Mouse (Mus musculus) kidney, embryonic 14.5 days (tissue): ENCODE results near the gene Endog. TPM values are rescaled to one million over a fixed set of nuclear protein-coding genes. Genes with fewer than 3 reads are reported as not detected.
"Not testable (repeated sequence)": the region's sequence is repeated elsewhere in the genome, so short reads cannot be mapped to it uniquely, and the experiment has no call there.

ENCODE experiments used
- ATAC-seq: fragments of 200-750 bp; cut with Nextera tagmentation; 2 replicates; pipeline ENCODE4 v1.8.0; 2017; ENCODE audit warnings: moderate number of reproducible peaks, mild to moderate bottlenecking, moderate TSS enrichment, moderate library complexity; ENCODE audit not compliant: low FRiP score, low TSS enrichment
- H3K27ac ChIP-seq: fragments of 300-500 bp; sonication (generic); 2 replicates; pipeline ENCODE4 v1.5.1; 2014; ENCODE audit warnings: low read depth, mild to moderate bottlenecking, low read length, moderate library complexity, mixed read lengths
- H3K27me3 ChIP-seq: fragments of 300-500 bp; sonication (generic); 2 replicates; pipeline ENCODE4 v1.6.1; 2014; ENCODE audit warnings: mild to moderate bottlenecking, low read length; ENCODE audit not compliant: control insufficient read depth, insufficient read depth
- H3K36me3 ChIP-seq: fragments of 300-500 bp; sonication (generic); 2 replicates; pipeline ENCODE4 v1.6.1; 2014; ENCODE audit warnings: low read length, mixed read lengths; ENCODE audit not compliant: control insufficient read depth, insufficient read depth
- H3K4me1 ChIP-seq: fragments of 300-500 bp; sonication (generic); 2 replicates; pipeline ENCODE4 v1.6.1; 2014; ENCODE audit warnings: low read length, mixed read lengths; ENCODE audit not compliant: control insufficient read depth, insufficient read depth
- H3K4me2 ChIP-seq: fragments of 300-500 bp; sonication (generic); replicated peaks from 2 replicates; pipeline ENCODE4 v1.6.1; 2014; ENCODE audit warnings: low read depth, mild to moderate bottlenecking, low read length
- H3K4me3 ChIP-seq: fragments of 300-500 bp; sonication (generic); 2 replicates; pipeline ENCODE4 v1.5.1; 2014; ENCODE audit warnings: mild to moderate bottlenecking, low read length
- H3K9ac ChIP-seq: fragments of 300-500 bp; sonication (generic); 2 replicates; pipeline ENCODE4 v1.6.1; 2014; ENCODE audit warnings: low read depth, mild to moderate bottlenecking, low read length, moderate library complexity
- H3K9me3 ChIP-seq: fragments of 300-500 bp; sonication (generic); 2 replicates; pipeline ENCODE4 v1.6.1; 2016; ENCODE audit warnings: low read length; ENCODE audit not compliant: control insufficient read depth
- WGBS: fragments of 180-500 bp; shearing (Covaris S2); extraction: QIAGEN DNeasy Blood & Tissue Kit; methylation state at CpG from one replicate; pipeline ENCODE4 v1.1.7; 2014; 5-methylcytosine and 5-hydroxymethylcytosine counted together
- polyA plus RNA-seq: library from polyadenylated mRNA; unstranded; fragments of >200 nt; fragmentation: Nextera tagmentation; extraction: Ambion mirVana; gene quantifications from 2 replicates; pipeline ENCODE4 v1.2.1, GENCODE M21; 2014

Gene Endog
- polyA plus RNA-seq, result 20.3 and 22.1 TPM in 2 replicates

- no peaks in the 10 kb centered on the region for H3K27me3 ChIP-seq
- 1% methylated on average over 71 of the region's 75 CpGs for WGBS
- H3K36me3 ChIP-seq, result peaks cover 39% of the 10 kb centered on the region
- H3K4me2 ChIP-seq, result peak within 1 kb of the TSS; percentile 84
- ATAC-seq, result peak; percentile 91
- H3K9me3 ChIP-seq, result peaks cover 9% of the 10 kb centered on the region
- H3K4me3 ChIP-seq, result peak within 1 kb of the TSS; percentile 65
- H3K27ac ChIP-seq, result peak within 1 kb of the TSS; percentile 73
- H3K4me1 ChIP-seq, result no peaks in the 10 kb centered on the region
- peak within 1 kb of the TSS; percentile 79 for H3K9ac ChIP-seq
These were observed at the start of gene Endog for GRCm38 (mm10) chr2:30171371-30171996. TSS of gene Endog (plus strand) at chr2:30171493.

GRCm38 (mm10) chr2:30122766-30123165 is 48.5 kb upstream of the Endog start:
- peaks cover 7% of the 10 kb centered on the region; the same call in 1 of the 2 replicates for H3K4me1 ChIP-seq
- H3K27me3 ChIP-seq, result no peaks in the 10 kb centered on the region

GRCm38 (mm10) chr2:30123729-30124471 is 47.4 kb upstream of the Endog start:
- peak; percentile 81 for ATAC-seq
- Histone ChIP-seq H3K27me3 (no peaks in the 10 kb centered on the region), H3K4me2 (peak overlapping the region; percentile 83), H3K27ac (peak overlapping the region; percentile 83), H3K9ac (peak overlapping the region; percentile 86), H3K9me3 (no peaks in the 10 kb centered on the region), H3K4me1 (peaks cover 7% of the 10 kb centered on the region; the same call in 1 of the 2 replicates), H3K36me3 (0 out of 2 replicates have a peak, but pooled peaks cover 7% of the 10 kb centered on the region), H3K4me3 (peak overlapping the region; percentile 91)
- WGBS, result 1% methylated on average over 43 of the region's 44 CpGs

More at GRCm38 (mm10) chr2:30122766-30123165, 48.5 kb upstream of the Endog start:
- WGBS, result 88% methylated on average over 5 of the region's 5 CpGs
- H3K27ac ChIP-seq, result no peak overlapping the region
- no peaks in the 10 kb centered on the region for H3K9me3 ChIP-seq
- H3K9ac ChIP-seq, result 0 out of 2 replicates have a peak overlapping the region, but pooled peaks have one; percentile 86
- H3K4me3 ChIP-seq, result no peak overlapping the region
- ATAC-seq, result no peak
- 0 out of 2 replicates have a peak, but pooled peaks cover 7% of the 10 kb centered on the region for H3K36me3 ChIP-seq
- no peak overlapping the region for H3K4me2 ChIP-seq

GRCm38 (mm10) chr2:30124472-30125274 is 46.6 kb upstream of the Endog start, which contains the start of gene Zer1:
TSS of gene Zer1 (minus strand) at chr2:30124585.
- peak; percentile 97 for ATAC-seq
- H3K4me1 ChIP-seq, result peaks cover 7% of the 10 kb centered on the region; the same call in 1 of the 2 replicates
- H3K27me3 ChIP-seq, result no peaks in the 10 kb centered on the region
- 10% methylated on average over 31 of the region's 31 CpGs for WGBS
- 0 out of 2 replicates have a peak, but pooled peaks cover 7% of the 10 kb centered on the region for H3K36me3 ChIP-seq
- H3K9ac ChIP-seq, result peak within 1 kb of the TSS; percentile 86
- peak within 1 kb of the TSS; percentile 91 for H3K4me3 ChIP-seq
- H3K4me2 ChIP-seq, result peak within 1 kb of the TSS; percentile 83
- H3K9me3 ChIP-seq, result no peaks in the 10 kb centered on the region
- peak within 1 kb of the TSS; percentile 83 for H3K27ac ChIP-seq

GRCm38 (mm10) chr2:30128789-30129188 is 42.5 kb upstream of the Endog start:
- Histone ChIP-seq H3K27ac (no peak overlapping the region), H3K9me3 (no peaks in the 10 kb centered on the region), H3K4me2 (no peak overlapping the region), H3K9ac (no peak overlapping the region), H3K4me1 (peaks cover 9% of the 10 kb centered on the region; the same call in 1 of the 2 replicates), H3K27me3 (no peaks in the 10 kb centered on the region), H3K36me3 (no peaks in the 10 kb centered on the region), H3K4me3 (no peak overlapping the region)
- 41% methylated on average over 2 of the region's 2 CpGs for WGBS
- ATAC-seq, result no peak

- Histone ChIP-seq H3K4me1 (peaks cover 15% of the 10 kb centered on the region; the same call in 1 of the 2 replicates), H3K9me3 (no peaks in the 10 kb centered on the region), H3K36me3 (no peaks in the 10 kb centered on the region), H3K4me2 (no peak overlapping the region), H3K4me3 (no peak overlapping the region), H3K27me3 (no peaks in the 10 kb centered on the region), H3K9ac (no peak overlapping the region), H3K27ac (no peak overlapping the region)
- WGBS, result 86% methylated on average over 4 of the region's 4 CpGs
- ATAC-seq, result no peak
These were observed 41.1 kb upstream of the Endog start for GRCm38 (mm10) chr2:30130156-30130555.

GRCm38 (mm10) chr2:30131240-30131639 is 40.1 kb upstream of the Endog start:
- H3K4me1 ChIP-seq, result peaks cover 15% of the 10 kb centered on the region; the same call in 1 of the 2 replicates
- H3K27ac ChIP-seq, ATAC-seq, H3K4me3 ChIP-seq, H3K4me2 ChIP-seq, H3K9ac ChIP-seq, H3K9me3 ChIP-seq, H3K27me3 ChIP-seq, H3K36me3 ChIP-seq: not testable (repeated sequence)
- WGBS, result 66% methylated on average over 5 of the region's 5 CpGs

- WGBS, result 21% methylated on average over 16 of the region's 16 CpGs
- H3K36me3 ChIP-seq, result peaks cover 16% of the 10 kb centered on the region
- ATAC-seq, result peak; percentile 18
- H3K4me3 ChIP-seq, result peak overlapping the region; percentile 87
- H3K9ac ChIP-seq, result peak overlapping the region; percentile 76
- peaks cover 15% of the 10 kb centered on the region; the same call in 1 of the 2 replicates for H3K4me1 ChIP-seq
- peak overlapping the region; percentile 90 for H3K4me2 ChIP-seq
- no peaks in the 10 kb centered on the region for H3K9me3 ChIP-seq
- no peaks in the 10 kb centered on the region for H3K27me3 ChIP-seq
- peak overlapping the region; percentile 82; the same call in 1 of the 2 replicates for H3K27ac ChIP-seq
These were observed 38.3 kb upstream of the Endog start for GRCm38 (mm10) chr2:30132801-30133612.
